Mouse (Mus musculus) ovary, adult 2 months (tissue): ENCODE results near the gene Ski. TPM values are rescaled to one million over a fixed set of nuclear protein-coding genes. Genes with fewer than 3 reads are reported as not detected.

Experiments used
- polyA plus RNA-seq: library from polyadenylated mRNA; depleted of rRNA; stranded (reverse); fragments of >200 nt; gene quantifications from 2 replicates; pipeline ENCODE4 v1.2.3, GENCODE M21; 2012; rRNA removed

Gene Ski
- polyA plus RNA-seq: 91.4 and 100 TPM in 2 replicates

GRCm38 (mm10) chr4:155222552-155222840 is at the start of gene Ski:
Ski (minus strand) TSS chr4:155222592.

GRCm38 (mm10) chr4:155249648-155250351 is 27.4 kb upstream of the Ski start, which contains the start of gene Faap20:
Faap20 (plus strand) TSS chr4:155249802.

Other genes with a start within 250 kb of the Ski start
- gene Plch2, start 165.8 kb downstream of the Ski start, polyA plus RNA-seq: 57.4 and 58.2 TPM in 2 replicates
- 42.8 and 46.1 TPM in 2 replicates for gene Pex10, start 155.6 kb downstream of the Ski start, polyA plus RNA-seq
- 57.3 and 64.1 TPM in 2 replicates for gene Rer1, start 136.2 kb downstream of the Ski start, polyA plus RNA-seq
- 19.8 and 20.5 TPM in 2 replicates for gene Morn1, start 136.0 kb downstream of the Ski start, polyA plus RNA-seq
- 72.4 and 93.5 TPM in 2 replicates for gene Faap20, start 27.2 kb upstream of the Ski start, polyA plus RNA-seq
- 9.5 and 12.1 TPM in 2 replicates for gene Prkcz, start 138.8 kb upstream of the Ski start, polyA plus RNA-seq
- 0.38 and 1.6 TPM in 2 replicates for gene Gabrd, start 175.5 kb upstream of the Ski start, polyA plus RNA-seq
- 6.1 and 8.0 TPM in 2 replicates for gene Cfap74, start 186.6 kb upstream of the Ski start, polyA plus RNA-seq
- gene Tmem52, start 246.5 kb upstream of the Ski start, polyA plus RNA-seq: 24.6 and 32.7 TPM in 2 replicates